In genomic region chr12:81332875-81333421, GRCm38 (mm10) we compare ENCODE assay signal across 7 mouse cellular contexts. TPM values are rescaled to one million over a fixed set of nuclear protein-coding genes. Genes with fewer than 3 reads are reported as not detected.
DNase-seq lines count a peak whose midpoint lies in the region; ATAC-seq and TF ChIP-seq lines count a peak whose summit lies in the region.

Slc8a3 (minus strand) TSS chr12:81333180.

- ATAC-seq in hindbrain, embryonic 15.5 days (ENCODE audit: low FRiP score, low read depth): peak; percentile 82
- ATAC-seq in limb, embryonic 13.5 days (ENCODE audit: low FRiP score, low read depth): peak; percentile 42
- peak; percentile 72 for ATAC-seq in neural tube, embryonic 11.5 days (ENCODE audit: insufficient read depth, low FRiP score, low TSS enrichment)

- H3K27ac ChIP-seq in cerebellum, adult 2 months (ENCODE audit: insufficient read depth, low read length): peak within 1 kb of the TSS; percentile 90
- H3K27ac ChIP-seq in hindbrain, embryonic 15.5 days (replicated peaks): peak within 1 kb of the TSS; percentile 91
- H3K27ac ChIP-seq in limb, embryonic 13.5 days: no peak within 1 kb of the TSS
- 0 out of 2 replicates have a peak within 1 kb of the TSS, but pooled peaks have one; percentile 53 for H3K27ac ChIP-seq in neural tube, embryonic 11.5 days (ENCODE audit: low read depth, low read length)

- peak within 1 kb of the TSS; percentile 83 for H3K9ac ChIP-seq in hindbrain, embryonic 15.5 days
- H3K9ac ChIP-seq in limb, embryonic 13.5 days: peak within 1 kb of the TSS; percentile 77
- H3K9ac ChIP-seq in neural tube, embryonic 11.5 days (ENCODE audit: low read length): peak within 1 kb of the TSS; percentile 74

- no peak for TF ChIP-seq CTCF in cerebellum, adult 2 months (IDR thresholded peaks at IDR 0.05; ENCODE audit: borderline replicate concordance, insufficient read depth, low read depth, low read length)

- H3K4me1 ChIP-seq in cerebellum, adult 2 months (ENCODE audit: control insufficient read depth, insufficient read depth, low read length): peaks cover 3% of the 10 kb centered on the region; the same call in 1 of the 2 replicates
- peaks cover 25% of the 10 kb centered on the region for H3K4me1 ChIP-seq in hindbrain, embryonic 15.5 days (replicated peaks)
- H3K4me1 ChIP-seq in limb, embryonic 13.5 days: peaks cover 11% of the 10 kb centered on the region
- H3K4me1 ChIP-seq in neural tube, embryonic 11.5 days (ENCODE audit: control insufficient read depth, insufficient read depth, low read length): peaks cover 3% of the 10 kb centered on the region; the same call in 1 of the 2 replicates

- no peaks in the 10 kb centered on the region for H3K27me3 ChIP-seq in cerebellum, adult 2 months (ENCODE audit: control insufficient read depth, insufficient read depth, low read length)
- H3K27me3 ChIP-seq in hindbrain, embryonic 15.5 days: 0 out of 2 replicates have a peak, but pooled peaks cover 4% of the 10 kb centered on the region
- H3K27me3 ChIP-seq in limb, embryonic 13.5 days: peaks cover 46% of the 10 kb centered on the region
- H3K27me3 ChIP-seq in neural tube, embryonic 11.5 days (ENCODE audit: control insufficient read depth, insufficient read depth, low read length): 0 out of 2 replicates have a peak, but pooled peaks cover 3% of the 10 kb centered on the region

- under 1% methylated on average over 47 of the region's 47 CpGs for WGBS in cerebellum, adult 2 months
- WGBS in hindbrain, embryonic 15.5 days: under 1% methylated on average over 44 of the region's 47 CpGs
- under 1% methylated on average over 47 of the region's 47 CpGs for WGBS in limb, embryonic 13.5 days
- WGBS in neural tube, embryonic 11.5 days: under 1% methylated on average over 34 of the region's 47 CpGs

- H3K4me3 ChIP-seq in cerebellum, adult 2 months (replicated peaks; ENCODE audit: insufficient read depth, low read depth, low read length): peak within 1 kb of the TSS; percentile 79
- H3K4me3 ChIP-seq in hindbrain, embryonic 15.5 days: peak within 1 kb of the TSS; percentile 64
- H3K4me3 ChIP-seq in limb, embryonic 13.5 days: peak within 1 kb of the TSS; percentile 64
- peak within 1 kb of the TSS; percentile 57 for H3K4me3 ChIP-seq in neural tube, embryonic 11.5 days (ENCODE audit: low read depth, low read length)

- peak; percentile 7 for DNase-seq in adrenal gland, adult 8-10 months
- peak; percentile 85 to 89 for DNase-seq in cerebellum, adult 2 months
- DNase-seq in forelimb bud, embryonic 11.5 days (ENCODE audit: low read depth, low spot score): peak; percentile 29
- DNase-seq in neural tube, embryonic 11.5 days (ENCODE audit: low spot score): peak; percentile 69
- no peak for DNase-seq in c-Kit-positive CD71-positive TER-119-positive erythroid progenitor cells, embryonic 14.5 days (ENCODE audit: low spot score)

- no peaks in the 10 kb centered on the region for H3K9me3 ChIP-seq in hindbrain, embryonic 15.5 days
- no peaks in the 10 kb centered on the region for H3K9me3 ChIP-seq in limb, embryonic 13.5 days
- H3K9me3 ChIP-seq in neural tube, embryonic 11.5 days (ENCODE audit: control insufficient read depth, low read length): no peaks in the 10 kb centered on the region

- 0 out of 2 replicates have a peak, but pooled peaks have one; percentile 57 for TF ChIP-seq POLR2A in cerebellum, adult 2 months (IDR thresholded peaks at IDR 0.05; ENCODE audit: borderline replicate concordance, insufficient read depth, low read length)

- H3K4me2 ChIP-seq in hindbrain, embryonic 15.5 days: peak within 1 kb of the TSS; percentile 90
- H3K4me2 ChIP-seq in limb, embryonic 13.5 days (replicated peaks): peak within 1 kb of the TSS; percentile 99
- peak within 1 kb of the TSS; percentile 97 for H3K4me2 ChIP-seq in neural tube, embryonic 11.5 days (ENCODE audit: low read depth)

- H3K36me3 ChIP-seq in hindbrain, embryonic 15.5 days: no peaks in the 10 kb centered on the region
- no peaks in the 10 kb centered on the region for H3K36me3 ChIP-seq in limb, embryonic 13.5 days
- no peaks in the 10 kb centered on the region for H3K36me3 ChIP-seq in neural tube, embryonic 11.5 days (ENCODE audit: control insufficient read depth, insufficient read depth, low read length)

RNA-seq across cellular contexts. Expression of gene Slc8a3, which starts in this region (rescaled TPM):
- total RNA-seq in adrenal gland, adult 8-10 months (2022): 1 to 10 TPM; 1.1 to 2.2 (median 1.9) TPM
- 23.4 and 24.2 TPM in 2 replicates for polyA plus RNA-seq in cerebellum, adult 2 months (2012; rRNA removed)
- 10.3 and 12.2 TPM in 2 replicates for polyA plus RNA-seq in hindbrain, embryonic 15.5 days (2015; fragmentation: Nextera tagmentation; extraction: Ambion mirVana)
- 1.0 and 1.5 TPM in 2 replicates for polyA plus RNA-seq in limb, embryonic 13.5 days (2015; fragmentation: Nextera tagmentation; extraction: Ambion mirVana)
- 1.7 TPM in 2 replicates for polyA plus RNA-seq in neural tube, embryonic 11.5 days (2014; fragmentation: Nextera tagmentation; extraction: Ambion mirVana)
